Mouse (Mus musculus) frontal cortex, postnatal 25 days (tissue): ENCODE measurements around the gene Cx3cl1.

Source experiments
- DNase-seq, 2 experiments: peaks; one replicate each; pipeline ENCODE4 v3.0.0; 2022; ENCODE audit warnings: low spot score in 2 of 2

Gene Cx3cl1

DNA sequence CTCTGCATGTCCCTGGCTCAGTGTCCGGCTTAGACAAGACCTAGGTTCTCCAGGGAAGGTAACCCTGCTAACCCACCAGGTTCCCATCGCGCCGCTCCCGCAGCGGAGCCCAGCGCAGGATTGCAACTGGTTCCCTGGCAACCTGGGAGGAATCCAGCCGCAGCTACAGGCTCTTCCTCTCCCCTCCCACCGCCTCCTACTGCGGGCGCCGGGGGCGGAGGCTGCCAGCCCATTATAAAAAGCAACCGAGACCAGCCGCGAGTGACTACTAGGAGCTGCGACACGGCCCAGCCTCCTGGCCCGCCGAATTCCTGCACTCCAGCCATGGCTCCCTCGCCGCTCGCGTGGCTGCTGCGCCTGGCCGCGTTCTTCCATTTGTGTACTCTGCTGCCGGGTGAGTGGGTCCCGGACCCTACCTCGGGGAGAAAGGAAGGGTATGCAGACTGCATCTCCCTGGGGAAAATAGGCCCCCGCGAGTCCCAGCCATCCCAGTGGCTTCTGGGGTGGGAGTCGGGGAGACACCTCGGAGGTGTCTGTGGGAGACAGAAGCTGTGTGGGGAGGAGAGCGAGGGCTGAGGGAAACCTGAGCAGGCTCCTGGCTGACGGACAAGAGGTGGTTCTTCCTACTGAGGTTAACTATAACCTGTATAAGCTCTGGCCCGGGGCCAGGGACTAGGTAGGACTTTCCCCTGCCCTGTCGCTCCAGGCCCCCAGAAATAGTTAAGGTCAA, at the start of gene Cx3cl1:
Cx3cl1 (plus strand) TSS at position 69 of the 730 bp plus-strand sequence.
- DNase-seq, result peak; percentile 83 to 85

DNA sequence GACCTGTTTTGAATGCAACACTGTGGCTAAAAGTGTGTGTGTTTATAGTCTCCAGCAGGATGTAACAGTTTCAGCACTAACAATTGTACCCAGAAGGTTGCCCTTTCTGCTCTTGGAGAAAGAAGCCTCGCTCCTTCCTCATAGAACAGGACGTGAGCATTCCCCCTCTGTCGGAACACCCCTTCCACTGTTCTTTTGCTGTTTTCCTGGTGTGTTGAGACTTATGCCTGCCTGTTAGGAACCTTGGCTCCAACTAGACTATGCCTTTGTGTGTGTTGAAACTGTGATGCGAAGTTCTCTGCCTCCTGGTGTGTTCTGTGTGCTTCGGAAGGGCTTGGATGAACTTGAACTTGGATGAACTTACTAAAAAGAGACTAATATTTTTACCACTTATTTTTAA, 45.8 kb upstream of the Cx3cl1 start:
- no peak for DNase-seq

DNA sequence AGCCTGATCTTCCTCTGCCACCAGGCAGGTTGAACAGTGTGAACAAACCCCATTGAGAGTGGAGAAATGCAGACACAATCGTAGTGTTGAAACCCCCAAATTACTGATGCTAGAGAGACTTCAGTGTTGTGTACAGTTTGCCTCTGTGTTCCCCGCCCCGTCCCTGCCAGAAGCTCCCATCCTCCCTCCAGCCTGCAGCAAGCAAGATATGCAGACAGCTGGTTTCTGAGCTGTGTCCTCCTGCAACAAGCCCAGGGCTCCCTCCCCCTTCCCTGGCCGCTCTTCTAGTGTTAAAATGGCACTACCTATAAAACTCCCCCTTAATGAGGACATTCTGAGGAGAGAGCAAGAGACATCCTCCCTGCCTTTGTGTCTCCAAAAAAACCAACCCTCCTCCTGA, 42.5 kb upstream of the Cx3cl1 start:
- no peak for DNase-seq

DNA sequence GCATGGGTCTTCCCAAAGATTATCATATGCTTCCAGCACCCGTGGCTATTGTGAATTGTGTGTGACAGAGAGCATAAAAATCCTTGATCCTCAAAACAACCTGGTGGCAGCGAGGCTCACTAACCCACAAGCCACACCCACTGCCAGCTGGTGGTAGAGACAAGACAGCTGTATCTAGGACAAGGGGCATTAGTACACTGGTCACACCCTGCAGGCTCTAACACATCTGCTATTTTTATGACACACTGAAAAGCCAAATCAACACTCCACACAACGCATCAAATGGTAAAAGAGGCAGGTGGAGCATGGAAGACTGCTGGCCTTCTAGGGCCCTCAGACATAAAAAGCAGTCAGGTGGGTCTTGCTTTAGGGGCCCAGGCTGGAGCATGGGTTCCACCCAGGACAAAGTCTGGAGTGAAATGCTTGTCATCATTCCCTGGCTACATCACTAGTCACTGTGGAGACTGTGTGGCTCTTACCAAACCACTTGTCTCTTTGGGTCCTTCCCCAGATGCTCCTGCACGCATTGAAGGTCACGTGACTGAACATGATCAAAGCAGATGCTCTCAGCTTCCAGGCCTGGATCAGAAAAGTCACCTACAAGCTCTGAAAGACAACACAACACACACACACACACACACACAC, 37.9 kb upstream of the Cx3cl1 start:
- no peak for DNase-seq

DNA sequence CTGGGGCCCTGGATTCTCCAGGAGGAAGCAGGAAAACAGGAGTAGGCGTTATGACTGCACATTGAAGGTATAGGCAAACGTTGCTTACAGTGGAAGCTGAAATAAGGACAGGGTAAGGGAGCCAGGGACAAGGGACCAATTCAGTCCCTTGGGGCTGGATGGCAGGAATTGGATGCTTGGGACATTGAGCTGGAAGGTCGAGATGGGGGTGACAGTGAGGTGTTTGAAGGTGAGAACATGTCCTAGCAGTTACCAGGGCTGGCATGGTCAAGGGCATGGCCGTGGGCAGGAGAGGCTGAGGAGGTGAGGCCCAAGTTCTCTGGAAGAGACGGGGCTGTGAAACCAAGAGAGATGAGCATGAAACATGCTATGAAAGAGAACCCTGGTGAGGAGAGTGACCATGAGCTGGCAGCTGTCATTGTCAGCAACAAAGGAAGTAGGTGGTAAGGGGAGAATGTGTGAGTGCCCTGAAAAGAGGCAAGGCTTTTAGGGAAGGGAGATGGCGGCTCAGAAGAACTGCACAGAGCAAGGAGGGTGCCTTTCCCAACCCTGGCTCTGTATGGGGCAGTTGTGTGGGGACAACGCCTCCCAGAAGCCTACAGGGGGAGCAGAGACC, 37.0 kb upstream of the Cx3cl1 start:
- no peak for DNase-seq

DNA sequence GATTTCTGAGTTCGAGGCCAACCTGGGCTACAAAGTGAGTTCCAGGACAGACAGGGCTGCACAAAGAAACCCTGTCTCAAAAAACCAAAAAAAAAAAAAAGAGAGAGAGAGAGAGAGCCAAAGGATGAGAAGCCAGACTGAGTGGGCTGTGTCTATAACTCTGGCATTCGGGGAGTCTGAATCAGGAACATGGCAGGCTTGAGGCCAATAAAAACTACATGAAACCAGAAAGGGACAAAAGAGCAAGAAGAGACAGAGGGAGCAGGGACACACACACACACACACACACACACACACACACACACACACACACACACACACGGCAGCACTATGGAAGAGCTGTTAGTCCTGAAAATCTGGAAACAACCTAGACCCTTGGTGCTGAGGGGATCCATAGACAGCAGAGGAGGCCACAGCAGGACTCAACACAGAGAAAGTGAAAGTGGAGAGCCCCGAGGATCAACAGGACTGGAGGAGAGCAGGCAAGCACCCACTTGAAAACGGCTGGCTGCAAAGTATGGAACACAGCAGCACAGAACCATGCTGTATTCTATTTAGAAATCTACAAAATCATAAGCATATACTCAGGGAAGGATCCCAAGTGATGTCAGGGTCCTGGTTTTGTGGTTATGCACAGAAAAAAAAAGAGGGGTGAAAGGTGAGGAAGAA, 36.2 kb upstream of the Cx3cl1 start:
- DNase-seq, result no peak

DNA sequence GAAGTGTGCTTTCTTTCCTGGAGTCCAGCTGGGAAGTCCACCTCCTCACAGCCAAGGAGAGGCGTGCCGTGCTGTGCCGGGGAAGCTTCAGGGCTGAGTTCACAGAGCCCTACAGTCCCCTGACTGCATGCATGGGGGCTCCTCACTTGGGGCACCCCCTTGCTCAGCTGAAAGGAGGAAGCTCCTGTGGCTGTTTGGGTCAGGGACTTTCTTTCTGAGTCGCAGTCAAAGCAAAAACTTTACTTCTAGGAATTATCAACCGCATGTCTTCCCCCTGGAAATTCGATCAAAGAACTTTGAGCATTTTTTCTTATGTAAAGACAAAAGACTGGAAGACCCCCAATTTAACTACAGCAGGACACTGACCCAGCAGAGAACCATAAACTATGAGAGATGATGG, 32.0 kb upstream of the Cx3cl1 start:
- no peak for DNase-seq

DNA sequence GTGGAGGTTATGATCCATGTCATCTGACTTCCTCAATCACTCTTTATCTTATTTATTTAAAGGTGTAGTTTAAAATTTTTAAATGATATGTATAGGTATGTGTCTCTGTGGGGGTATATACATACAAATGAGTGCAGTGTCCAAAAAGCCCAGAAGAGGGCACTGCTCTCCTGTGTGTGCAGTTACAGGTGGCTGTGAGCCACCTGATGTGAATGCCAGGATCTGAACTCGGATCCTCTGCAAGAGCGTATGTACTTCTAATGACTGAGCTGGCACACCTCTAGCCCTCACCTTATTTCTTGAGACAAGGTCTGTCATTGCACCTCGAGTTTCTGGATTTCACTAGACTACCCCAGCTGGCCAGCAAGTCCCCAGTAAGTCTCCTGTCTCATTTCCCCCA, 31.2 kb upstream of the Cx3cl1 start:
- no peak for DNase-seq

DNA sequence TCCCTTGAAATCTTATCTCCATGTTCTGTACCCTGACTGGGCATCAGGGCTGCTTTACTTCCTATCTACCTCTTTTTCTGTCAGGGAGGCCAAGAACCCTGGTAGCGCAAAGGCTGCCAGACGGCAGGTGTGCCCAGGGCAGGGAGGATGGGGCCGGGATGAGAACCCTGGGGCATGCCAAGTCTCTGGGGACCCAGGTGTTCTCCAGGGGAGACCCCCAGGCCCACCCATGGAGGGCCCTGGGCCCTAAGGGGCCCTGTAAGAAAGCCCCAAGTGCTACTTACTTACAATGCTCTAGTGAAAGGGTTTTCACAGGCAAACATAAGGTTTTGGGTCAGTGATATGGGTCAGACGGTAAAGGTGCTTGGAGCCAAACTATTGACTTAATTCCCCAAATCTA, 30.1 kb upstream of the Cx3cl1 start:
- no peak for DNase-seq

DNA sequence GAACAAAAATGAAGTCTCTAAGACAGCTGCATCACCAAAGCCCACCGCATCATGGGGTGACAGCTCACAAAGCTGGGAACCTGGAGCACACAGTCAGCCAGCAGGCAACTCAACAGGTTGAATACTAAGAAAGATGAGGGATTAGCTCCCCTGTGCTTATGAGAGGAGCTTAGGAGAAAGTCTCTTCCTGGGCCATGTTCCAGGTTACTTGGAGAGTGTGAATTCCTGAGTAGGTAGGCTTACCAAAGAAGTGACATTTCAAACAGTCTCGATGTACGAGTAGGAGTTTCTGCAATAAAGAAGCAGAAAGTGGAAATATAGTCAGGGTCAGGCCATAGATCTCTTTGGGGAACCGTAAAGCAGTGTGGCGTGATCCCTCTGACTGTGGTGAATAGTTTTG, 27.3 kb upstream of the Cx3cl1 start:
- DNase-seq, result no peak

DNA sequence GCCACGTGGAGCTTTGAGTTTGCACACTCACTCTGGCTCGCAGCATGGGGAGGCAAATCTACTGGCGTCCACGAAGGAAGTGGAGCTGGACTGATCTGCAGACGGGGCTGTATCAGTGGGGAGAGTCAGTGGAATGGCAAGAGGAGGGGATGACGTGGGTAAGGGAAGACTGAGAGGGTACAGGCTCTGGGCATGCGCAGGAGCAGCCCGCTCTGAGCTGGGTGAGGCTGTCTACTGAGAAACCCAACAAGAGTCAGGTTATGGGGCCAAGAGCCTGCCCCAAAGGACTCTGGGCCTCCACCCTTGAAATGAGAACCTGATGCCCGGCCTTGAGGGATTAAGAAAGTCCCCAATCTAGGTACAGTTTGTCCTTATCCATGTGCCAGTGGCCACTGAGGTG, 26.8 kb upstream of the Cx3cl1 start:
- DNase-seq, result no peak

DNA sequence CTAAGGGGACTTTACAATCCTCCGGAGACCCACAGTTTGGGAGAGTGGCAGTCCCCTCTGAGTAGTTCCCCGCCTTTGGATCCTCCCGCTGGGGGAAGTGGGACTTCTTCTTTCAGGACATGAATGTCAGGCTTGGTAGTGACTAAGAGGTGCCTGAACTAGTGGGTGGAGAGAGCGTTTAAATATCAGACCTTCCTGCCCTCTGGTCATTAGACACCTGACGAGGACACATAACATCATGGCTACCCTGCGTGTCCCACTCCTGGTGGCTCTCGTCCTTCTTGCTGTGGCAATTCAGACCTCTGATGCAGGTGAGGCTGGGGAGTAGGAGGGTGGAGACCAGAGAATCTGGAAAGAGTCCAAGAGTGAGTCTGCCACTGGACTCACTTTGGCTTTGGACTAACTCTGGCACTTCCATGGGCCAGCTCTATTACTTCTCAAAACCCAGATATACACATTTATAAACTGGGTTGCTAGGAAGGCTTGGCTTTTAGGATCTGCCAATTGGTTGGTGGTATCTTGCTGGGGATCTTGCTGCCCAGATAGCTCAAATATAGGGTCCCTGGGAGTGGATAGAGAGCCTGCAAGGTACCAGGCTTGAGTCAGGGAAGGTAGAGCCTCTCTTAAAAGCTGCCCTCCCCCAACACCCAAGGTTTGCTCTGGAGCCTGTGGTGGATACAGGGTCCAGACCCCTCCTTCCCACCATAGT, 26.2 kb upstream of the Cx3cl1 start, which contains the start of gene Ccl22:
Ccl22 (plus strand) TSS at position 115 of the 709 bp plus-strand sequence.
- no peak for DNase-seq

DNA sequence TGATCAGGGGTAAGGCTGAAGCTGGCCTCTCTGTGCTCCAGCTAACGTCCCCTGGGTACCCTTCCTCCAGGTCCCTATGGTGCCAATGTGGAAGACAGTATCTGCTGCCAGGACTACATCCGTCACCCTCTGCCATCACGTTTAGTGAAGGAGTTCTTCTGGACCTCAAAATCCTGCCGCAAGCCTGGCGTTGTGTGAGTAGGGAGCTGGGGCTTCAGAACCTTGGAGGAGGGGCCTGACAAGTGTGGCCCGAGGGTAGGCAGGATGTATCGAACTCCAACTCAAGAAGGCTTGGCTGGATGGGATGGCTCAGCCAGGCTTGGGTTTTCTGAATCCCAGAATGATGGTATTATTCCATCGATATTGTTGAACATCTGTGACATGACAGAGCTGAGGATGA, 25.0 kb upstream of the Cx3cl1 start:
- no peak for DNase-seq

DNA sequence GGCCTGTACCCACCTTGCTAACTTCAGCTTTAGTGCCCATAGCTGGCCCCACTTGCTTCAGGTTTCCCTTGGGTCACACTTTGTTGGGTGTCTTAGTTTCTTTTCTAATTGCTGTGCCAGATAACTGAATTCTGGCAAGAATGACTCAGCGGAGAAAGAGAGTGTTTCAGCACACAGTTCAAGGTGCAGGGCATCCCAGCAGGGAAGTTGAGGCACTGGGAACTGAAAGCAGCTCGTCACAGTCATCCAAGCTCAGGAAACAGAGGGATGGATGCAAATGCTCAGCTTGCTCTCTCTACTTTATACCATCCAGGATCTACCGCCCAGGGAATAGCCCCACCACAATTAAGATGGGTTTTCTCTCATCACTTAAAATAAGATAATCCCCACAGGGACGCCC, 23.4 kb upstream of the Cx3cl1 start:
- no peak for DNase-seq

DNA sequence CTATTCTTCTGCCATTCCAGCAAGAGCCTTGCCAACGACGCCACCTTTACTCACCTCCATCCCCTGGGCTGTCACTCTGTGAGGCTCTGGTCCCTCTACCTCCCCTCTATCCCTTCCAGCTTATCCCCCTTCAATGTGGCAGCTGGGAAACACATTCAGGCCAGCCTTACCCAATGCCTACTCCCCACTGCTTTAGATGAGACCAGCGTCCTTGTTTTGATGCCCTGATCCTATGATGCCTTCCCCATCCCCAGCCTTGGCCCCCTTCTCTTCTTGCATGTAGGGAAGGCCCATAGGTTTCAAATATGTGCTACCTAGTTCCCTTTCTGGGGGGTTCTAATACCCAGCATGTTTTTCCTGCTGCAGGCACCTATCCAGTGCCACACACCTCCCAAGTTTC, 21.9 kb upstream of the Cx3cl1 start:
- no peak for DNase-seq

DNA sequence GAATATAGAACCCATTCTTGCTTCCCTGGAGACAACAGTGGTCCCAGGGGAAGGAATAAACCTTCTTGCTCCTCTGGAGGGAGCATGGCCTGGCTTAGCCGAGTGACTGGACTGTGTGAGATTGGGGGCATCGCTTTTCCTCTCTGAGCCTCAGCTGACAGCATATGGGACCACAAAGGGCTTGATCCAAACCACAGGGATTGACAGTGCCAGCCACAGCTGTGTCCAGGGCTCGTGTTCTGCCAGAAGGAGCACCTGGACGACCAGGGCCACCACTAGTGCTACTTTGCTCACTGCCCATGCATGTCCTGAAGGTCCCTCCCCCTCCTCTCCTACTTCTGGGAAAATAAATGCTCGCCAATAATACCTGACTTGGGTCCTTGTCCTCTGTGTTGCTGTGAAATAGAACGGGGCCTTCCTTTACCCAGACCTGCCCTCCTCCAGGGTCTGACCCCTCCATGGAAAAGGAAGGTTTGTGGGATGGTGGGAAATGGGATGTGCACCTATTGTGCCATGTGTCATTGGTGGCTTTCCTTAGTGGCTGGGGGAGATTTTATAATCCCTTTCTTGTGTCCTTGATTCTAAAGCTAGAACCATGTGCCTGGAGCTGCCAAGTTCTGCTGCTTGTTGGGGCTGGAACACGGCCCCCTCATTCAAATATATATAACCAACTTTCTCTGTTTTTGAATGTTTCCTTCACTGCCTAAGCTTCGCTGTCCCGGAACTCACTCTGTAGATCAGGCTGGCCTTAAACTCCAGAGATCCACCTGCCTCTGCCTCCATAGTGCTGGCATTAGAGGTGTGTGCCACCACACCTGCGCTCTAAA, 20.6 kb upstream of the Cx3cl1 start:
- DNase-seq, result no peak

DNA sequence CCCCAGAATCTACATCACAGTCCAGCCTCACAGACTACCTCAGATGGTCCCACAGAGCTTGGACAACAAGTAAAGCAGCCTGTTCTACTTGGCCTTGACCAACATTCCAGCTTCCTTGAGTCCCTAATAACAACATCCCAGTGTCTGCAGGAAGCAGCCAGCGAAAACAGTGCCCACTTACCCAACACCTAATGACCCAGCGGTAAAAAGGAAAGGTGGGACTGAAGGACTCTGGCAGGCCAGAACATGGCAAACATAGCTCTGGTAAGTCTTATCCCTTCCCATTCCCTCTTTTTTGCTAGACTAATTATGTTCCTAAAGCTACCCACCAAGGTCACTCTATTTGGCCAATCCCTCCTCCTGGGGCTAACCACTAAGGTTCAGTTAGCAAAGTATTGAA, 17.8 kb upstream of the Cx3cl1 start:
- DNase-seq, result no peak

DNA sequence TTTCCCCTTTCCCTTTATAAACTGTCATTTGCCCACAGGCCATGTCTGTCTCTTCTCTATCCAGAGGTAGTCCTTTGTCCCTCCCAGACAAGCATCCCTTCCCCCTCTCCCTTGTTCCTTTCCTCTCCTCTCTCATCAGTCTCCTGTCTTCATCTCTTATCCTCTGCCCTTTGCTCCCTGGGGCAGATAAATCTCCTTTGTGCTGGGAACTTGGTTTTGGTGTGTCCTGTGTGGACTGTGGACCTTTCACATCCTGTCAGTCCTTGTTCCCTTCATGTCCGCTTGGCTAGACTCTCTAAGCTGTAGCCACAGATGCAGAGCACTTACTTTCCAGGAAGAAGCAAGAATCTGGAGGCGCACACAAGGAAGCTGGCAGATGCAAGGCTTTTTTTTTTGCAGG, 17.3 kb upstream of the Cx3cl1 start:
- DNase-seq, result no peak

DNA sequence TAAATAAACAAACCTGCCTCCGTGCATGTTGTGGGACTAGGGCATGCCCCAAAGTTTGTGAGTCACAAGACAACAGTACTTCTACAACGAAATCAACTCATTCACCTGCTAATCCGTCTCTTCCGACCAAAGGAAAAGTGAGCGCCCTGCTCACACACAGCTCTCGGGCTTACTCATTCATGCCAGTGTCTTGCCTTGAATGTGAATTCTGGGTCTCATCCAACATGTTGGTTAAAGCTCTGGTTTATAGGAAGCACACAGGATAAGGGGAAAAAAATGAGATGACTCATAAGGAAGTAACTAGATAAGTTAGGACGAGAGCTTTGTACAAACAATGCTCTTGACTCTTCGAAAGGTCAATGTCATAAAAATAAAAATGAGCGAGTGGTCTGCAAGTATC, 4.8 kb upstream of the Cx3cl1 start:
- DNase-seq, result no peak

DNA sequence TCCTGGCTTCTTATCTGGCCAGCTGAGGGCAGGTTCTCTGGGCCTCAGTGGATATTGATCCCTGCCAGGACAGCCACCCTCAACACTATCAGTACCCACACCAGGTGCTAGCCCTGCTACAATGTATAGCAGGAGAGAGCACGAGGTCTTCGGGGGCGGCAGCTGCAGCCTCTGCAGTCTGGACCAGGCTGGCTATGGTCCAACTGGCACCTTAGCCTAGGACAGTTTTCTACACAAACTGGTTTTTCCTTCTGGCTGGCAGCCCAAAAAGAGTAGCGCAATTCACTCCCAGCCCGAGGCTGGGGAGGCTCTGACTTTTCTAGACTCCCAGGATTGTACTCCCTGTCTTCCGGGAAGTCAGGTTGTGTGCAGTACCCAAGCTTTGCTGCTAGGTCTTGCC, 864 bp upstream of the Cx3cl1 start:
- no peak for DNase-seq

DNA sequence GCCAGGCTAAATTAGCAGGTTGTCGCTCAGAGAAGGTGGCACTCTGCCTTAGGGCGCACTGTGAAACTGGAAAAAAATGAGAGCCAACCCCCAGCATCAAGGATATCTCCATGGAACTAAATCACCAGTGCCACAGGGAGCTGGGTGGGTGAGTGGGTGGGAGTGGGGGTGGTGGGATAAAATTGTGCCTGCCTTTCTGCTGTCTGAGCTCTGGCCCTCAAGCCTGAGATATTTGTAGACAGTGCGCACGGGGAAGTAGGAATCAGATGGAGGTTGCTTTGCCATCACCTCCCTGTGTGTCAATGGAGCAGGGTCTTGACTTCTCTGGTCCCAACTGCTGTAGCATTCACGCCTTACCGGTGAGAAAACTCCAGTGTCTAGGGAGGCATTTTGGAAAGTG, 1.2 kb downstream of the Cx3cl1 start:
- no peak for DNase-seq
